Mouse (Mus musculus) embryonic facial prominence, embryonic 14.5 days (tissue): ENCODE measurements around the gene Bri3. TPM values are rescaled to one million over a fixed set of nuclear protein-coding genes. Genes with fewer than 3 reads are reported as not detected.

Experiments
- ATAC-seq: fragments of 200-750 bp; cut with Nextera tagmentation; 2 replicates; pipeline ENCODE4 v1.8.0; 2017; ENCODE audit warnings: low read depth, moderate number of reproducible peaks, moderate TSS enrichment
- DNase-seq: peaks from one replicate; pipeline ENCODE4 v3.0.0-alpha.2; 2015; ENCODE audit warnings: low spot score
- H3K27ac ChIP-seq: fragments of 300-500 bp; sonication (generic); replicated peaks from 2 replicates; pipeline ENCODE4 v1.5.1; 2014; ENCODE audit warnings: low read depth, mild to moderate bottlenecking, low read length, moderate library complexity
- H3K27me3 ChIP-seq: fragments of 300-500 bp; sonication (generic); replicated peaks from 2 replicates; pipeline ENCODE4 v1.6.1; 2014; ENCODE audit warnings: low read length; ENCODE audit not compliant: control insufficient read depth, insufficient read depth
- H3K36me3 ChIP-seq: fragments of 300-500 bp; sonication (generic); 2 replicates; pipeline ENCODE4 v1.6.1; 2014; ENCODE audit warnings: low read length, mixed read lengths; ENCODE audit not compliant: control insufficient read depth, insufficient read depth
- H3K4me1 ChIP-seq: fragments of 300-500 bp; sonication (generic); 2 replicates; pipeline ENCODE4 v1.6.1; 2014; ENCODE audit warnings: antibody characterized with exemption, low read length; ENCODE audit not compliant: control insufficient read depth, insufficient read depth
- H3K4me2 ChIP-seq: fragments of 300-500 bp; sonication (generic); 2 replicates; pipeline ENCODE4 v1.6.1; 2014; ENCODE audit warnings: low read depth, mild to moderate bottlenecking, low read length, moderate library complexity, mixed read lengths
- H3K4me3 ChIP-seq: fragments of 300-500 bp; sonication (generic); 2 replicates; pipeline ENCODE4 v1.5.1; 2014; ENCODE audit warnings: low read depth, mild to moderate bottlenecking, low read length
- H3K9ac ChIP-seq: fragments of 300-500 bp; sonication (generic); 2 replicates; pipeline ENCODE4 v1.6.1; 2014; ENCODE audit warnings: low read depth, mild to moderate bottlenecking, low read length, moderate library complexity, mixed read lengths
- H3K9me3 ChIP-seq: fragments of 300-500 bp; sonication (generic); 2 replicates; pipeline ENCODE4 v1.6.1; 2016; ENCODE audit warnings: low read length; ENCODE audit not compliant: control insufficient read depth
- WGBS: fragments of 180-500 bp; shearing (Covaris S2); extraction: QIAGEN DNeasy Blood & Tissue Kit; methylation state at CpG from one replicate; pipeline ENCODE4 v1.1.7; 2014; 5-methylcytosine and 5-hydroxymethylcytosine counted together
- polyA plus RNA-seq: library from polyadenylated mRNA; unstranded; fragments of >200 nt; fragmentation: Nextera tagmentation; extraction: Ambion mirVana; gene quantifications from 2 replicates; pipeline ENCODE4 v1.2.1, GENCODE M21; 2014

Gene Bri3
- polyA plus RNA-seq, 1 experiment from 2014 or later: 96.3 TPM

DNA sequence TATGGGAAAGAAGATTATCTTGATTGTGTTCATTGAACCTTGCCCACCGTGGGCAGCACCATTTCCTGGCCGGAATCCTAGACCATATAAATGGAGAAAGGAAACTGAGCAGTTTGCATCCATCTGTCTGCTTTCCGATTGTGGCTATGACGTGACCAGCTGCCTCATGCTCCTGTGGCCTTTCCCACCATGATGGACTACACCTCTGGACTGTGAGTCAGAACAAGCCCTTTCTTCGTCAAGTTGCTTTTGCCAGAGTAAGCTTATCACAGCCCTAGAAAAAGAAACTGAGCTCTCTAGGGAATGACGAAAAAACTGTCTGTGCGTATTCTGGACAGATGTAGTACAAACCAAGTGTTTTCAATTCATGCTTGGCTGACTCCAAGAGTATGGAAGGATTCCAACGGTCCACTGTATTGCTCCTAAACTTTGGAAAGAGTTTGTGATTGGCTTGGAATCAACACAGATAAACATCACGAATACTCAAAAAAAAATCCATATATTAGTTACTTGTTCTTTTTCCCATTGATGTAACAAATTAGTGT is 124.5 kb downstream of the Bri3 start:
- H3K36me3 ChIP-seq: no peaks in the 10 kb centered on the region
- H3K4me2 ChIP-seq: no peak overlapping the region
- H3K27me3 ChIP-seq: no peaks in the 10 kb centered on the region
- no peaks in the 10 kb centered on the region for H3K4me1 ChIP-seq
- H3K9me3 ChIP-seq: no peaks in the 10 kb centered on the region
- ATAC-seq (peak; percentile 53), DNase-seq (peak; percentile 83)
- H3K4me3 ChIP-seq: no peak overlapping the region
- H3K9ac ChIP-seq: no peak overlapping the region
- WGBS: 65% methylated on average over 9 of the region's 9 CpGs
- no peak overlapping the region for H3K27ac ChIP-seq

DNA sequence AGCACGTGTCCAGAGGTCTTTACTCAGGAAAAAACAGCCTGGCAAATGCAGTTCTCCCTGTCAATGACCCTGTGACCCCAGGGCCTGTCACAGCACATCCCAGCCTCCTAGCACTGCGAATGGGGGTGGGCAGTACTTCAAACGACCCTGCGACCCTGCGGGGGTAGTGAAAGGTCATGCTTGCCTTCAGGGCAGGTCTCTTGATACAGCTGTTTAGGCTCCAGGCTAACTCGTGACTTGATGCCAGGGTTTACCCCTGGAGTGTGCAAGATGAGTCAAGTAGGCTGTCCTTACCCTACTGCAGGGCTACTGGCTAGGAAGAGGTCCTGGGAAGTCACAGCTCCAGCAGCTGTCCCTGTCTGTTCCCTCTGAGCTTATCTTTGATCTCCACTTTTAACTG is 126.7 kb downstream of the Bri3 start:
- Histone ChIP-seq H3K4me1 (no peaks in the 10 kb centered on the region), H3K36me3 (no peaks in the 10 kb centered on the region), H3K9me3 (no peaks in the 10 kb centered on the region), H3K27ac (no peak overlapping the region), H3K4me2 (no peak overlapping the region), H3K4me3 (no peak overlapping the region), H3K9ac (no peak overlapping the region), H3K27me3 (no peaks in the 10 kb centered on the region)
- peak; percentile 57; the same call in 1 of the 2 replicates for ATAC-seq
- WGBS: 7% methylated on average over 6 of the region's 6 CpGs
- peak; percentile 35 for DNase-seq

DNA sequence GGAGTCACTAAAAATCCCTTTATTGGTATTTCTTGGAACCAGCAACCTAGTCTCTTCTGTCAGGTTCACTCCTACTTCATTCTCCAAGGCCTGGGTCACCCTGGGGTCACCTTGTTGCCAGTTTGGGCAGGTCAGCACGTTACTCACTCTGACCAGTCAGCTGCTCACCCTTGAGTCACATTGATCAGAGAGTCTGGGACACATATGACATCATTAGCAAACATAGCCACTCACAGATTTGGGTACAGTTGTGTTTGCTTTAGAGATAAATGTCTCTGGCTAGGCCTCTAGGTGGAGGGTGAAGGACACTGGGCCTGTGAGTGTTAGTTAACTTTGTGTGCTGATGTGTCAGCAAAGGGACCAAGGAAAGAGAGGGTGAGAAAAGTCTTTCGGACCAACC is 127.9 kb downstream of the Bri3 start:
- WGBS: 54% methylated on average over 2 of the region's 2 CpGs
- Histone ChIP-seq H3K36me3 (no peaks in the 10 kb centered on the region), H3K9ac (no peak overlapping the region), H3K4me1 (no peaks in the 10 kb centered on the region), H3K9me3 (no peaks in the 10 kb centered on the region), H3K27me3 (no peaks in the 10 kb centered on the region), H3K27ac (no peak overlapping the region), H3K4me3 (no peak overlapping the region), H3K4me2 (no peak overlapping the region)
- ATAC-seq (no peak), DNase-seq (no peak)

DNA sequence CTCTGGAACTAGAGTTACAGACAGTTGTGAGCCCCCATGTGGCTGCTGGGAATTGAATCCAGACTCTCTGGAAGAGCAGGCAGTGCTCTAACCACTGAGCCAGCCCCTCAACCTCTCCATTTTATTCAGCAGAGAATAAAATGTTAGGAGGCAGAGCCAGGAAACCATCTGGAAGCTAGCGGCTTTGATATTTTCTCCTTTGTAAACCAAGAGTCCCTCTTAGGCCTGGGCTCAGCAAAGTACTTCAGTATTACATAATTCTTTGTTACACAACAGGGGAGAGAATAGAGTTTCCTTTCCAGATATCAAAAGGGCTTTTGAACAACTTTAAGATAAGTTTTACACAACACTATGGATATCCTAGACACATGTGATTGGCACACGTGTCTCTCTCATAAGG is 128.6 kb downstream of the Bri3 start:
- no peaks in the 10 kb centered on the region for H3K4me1 ChIP-seq
- H3K4me2 ChIP-seq: no peak overlapping the region
- ATAC-seq (no peak), DNase-seq (no peak)
- H3K36me3 ChIP-seq: no peaks in the 10 kb centered on the region
- H3K9me3 ChIP-seq: no peaks in the 10 kb centered on the region
- 80% methylated on average over 2 of the region's 2 CpGs for WGBS
- no peak overlapping the region for H3K27ac ChIP-seq
- H3K9ac ChIP-seq: no peak overlapping the region
- no peak overlapping the region for H3K4me3 ChIP-seq
- H3K27me3 ChIP-seq: no peaks in the 10 kb centered on the region

DNA sequence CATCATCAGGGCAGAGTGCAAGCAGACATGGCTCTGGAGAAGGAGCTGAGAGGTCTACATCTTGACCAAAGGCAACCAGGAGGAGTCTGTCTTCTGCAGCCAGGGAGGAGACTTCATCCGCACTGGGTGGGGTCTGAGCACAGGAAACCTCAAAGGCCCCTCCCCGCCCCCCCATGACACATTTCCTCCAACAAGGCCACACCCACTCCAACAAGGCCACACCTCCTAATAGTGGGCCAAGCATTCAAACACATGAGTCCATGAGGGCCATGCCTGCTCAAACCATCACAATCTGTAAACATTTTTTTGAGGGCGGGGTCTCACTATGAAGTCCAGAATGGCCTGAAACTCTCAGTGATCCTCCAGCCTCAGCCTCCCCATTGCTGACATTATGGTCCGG is 135.2 kb downstream of the Bri3 start:
- H3K27ac ChIP-seq: no peak overlapping the region
- H3K9ac ChIP-seq: no peak overlapping the region
- no peaks in the 10 kb centered on the region for H3K9me3 ChIP-seq
- ATAC-seq: no peak
- no peak for DNase-seq
- no peaks in the 10 kb centered on the region for H3K36me3 ChIP-seq
- H3K4me3 ChIP-seq: no peak overlapping the region
- no peaks in the 10 kb centered on the region for H3K4me1 ChIP-seq
- WGBS: 88% methylated on average over 4 of the region's 4 CpGs
- no peak overlapping the region for H3K4me2 ChIP-seq
- H3K27me3 ChIP-seq: no peaks in the 10 kb centered on the region

DNA sequence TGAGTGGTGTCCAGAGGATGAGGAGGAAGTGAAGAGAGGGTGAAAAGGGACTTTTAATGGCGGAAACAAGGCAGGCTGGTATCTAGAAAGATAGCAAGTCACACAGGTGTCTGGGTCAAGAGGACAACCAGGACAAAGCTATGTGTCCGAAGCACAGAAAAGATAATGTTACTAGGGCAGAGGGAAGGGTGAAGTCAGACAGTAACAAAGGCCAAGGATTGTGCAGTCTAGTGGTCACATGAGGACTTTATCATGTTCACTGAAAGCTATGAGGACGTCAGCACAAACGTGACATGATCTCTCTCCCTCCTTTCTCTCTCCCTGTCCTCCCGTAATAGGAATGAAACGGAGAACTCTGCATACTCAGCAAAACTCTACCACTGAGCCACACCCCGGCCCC is 136.5 kb downstream of the Bri3 start:
- Histone ChIP-seq H3K9me3 (no peaks in the 10 kb centered on the region), H3K4me1 (no peaks in the 10 kb centered on the region), H3K9ac (no peak overlapping the region), H3K36me3 (no peaks in the 10 kb centered on the region), H3K27ac (no peak overlapping the region), H3K27me3 (no peaks in the 10 kb centered on the region), H3K4me3 (no peak overlapping the region), H3K4me2 (no peak overlapping the region)
- DNase-seq: no peak
- WGBS: 83% methylated on average over 7 of the region's 7 CpGs
- ATAC-seq: no peak

DNA sequence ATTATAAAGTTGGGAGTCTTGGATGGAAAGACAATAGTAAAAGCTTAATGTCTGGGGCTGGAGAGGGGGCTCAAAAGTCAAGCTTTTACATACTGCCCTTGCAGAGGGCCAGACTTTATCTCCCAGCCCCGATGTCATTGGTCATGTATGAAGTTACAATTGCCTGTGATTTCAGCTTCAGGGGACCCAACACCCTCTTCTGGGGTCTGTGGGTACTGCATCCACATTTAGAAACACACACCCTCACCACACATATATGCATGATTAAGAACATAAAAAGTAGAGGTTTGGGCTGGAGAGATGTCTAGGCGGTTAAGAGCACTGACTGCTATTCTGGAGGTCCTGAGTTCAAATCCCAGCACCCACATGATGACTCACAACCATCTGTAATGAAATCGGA is 137.5 kb downstream of the Bri3 start:
- WGBS: 82% methylated on average over 3 of the region's 3 CpGs
- H3K4me3 ChIP-seq: no peak overlapping the region
- no peaks in the 10 kb centered on the region for H3K36me3 ChIP-seq
- DNase-seq: no peak
- H3K27me3 ChIP-seq: no peaks in the 10 kb centered on the region
- no peaks in the 10 kb centered on the region for H3K9me3 ChIP-seq
- H3K27ac ChIP-seq: no peak overlapping the region
- ATAC-seq: no peak
- no peak overlapping the region for H3K4me2 ChIP-seq
- no peaks in the 10 kb centered on the region for H3K4me1 ChIP-seq
- H3K9ac ChIP-seq: no peak overlapping the region

DNA sequence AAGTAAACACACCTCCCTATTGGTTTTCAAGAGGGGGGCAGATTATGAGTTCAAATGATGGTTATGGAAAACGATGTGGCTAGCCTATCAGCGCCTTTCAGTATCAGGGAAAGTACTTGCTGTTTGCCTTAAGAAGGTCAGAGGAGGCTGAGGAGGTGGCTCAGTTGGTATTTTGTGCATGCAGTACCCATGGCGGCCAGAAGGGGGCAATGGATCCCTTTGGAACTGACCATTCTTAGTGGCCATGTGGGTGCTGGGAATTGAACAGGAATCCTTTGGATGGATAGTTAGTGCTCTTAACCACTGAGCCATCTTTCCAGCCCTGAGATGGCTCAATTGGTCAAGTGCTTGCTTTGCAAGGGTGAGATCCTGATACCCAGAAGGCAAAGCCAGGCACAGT is 139.7 kb downstream of the Bri3 start:
- ATAC-seq (no peak), DNase-seq (no peak)
- H3K27me3 ChIP-seq: no peaks in the 10 kb centered on the region
- no peak overlapping the region for H3K4me2 ChIP-seq
- H3K27ac ChIP-seq: no peak overlapping the region
- H3K9ac ChIP-seq: no peak overlapping the region
- no peaks in the 10 kb centered on the region for H3K4me1 ChIP-seq
- H3K36me3 ChIP-seq: no peaks in the 10 kb centered on the region
- no peaks in the 10 kb centered on the region for H3K9me3 ChIP-seq
- 64% methylated on average over 3 of the region's 3 CpGs for WGBS
- no peak overlapping the region for H3K4me3 ChIP-seq

DNA sequence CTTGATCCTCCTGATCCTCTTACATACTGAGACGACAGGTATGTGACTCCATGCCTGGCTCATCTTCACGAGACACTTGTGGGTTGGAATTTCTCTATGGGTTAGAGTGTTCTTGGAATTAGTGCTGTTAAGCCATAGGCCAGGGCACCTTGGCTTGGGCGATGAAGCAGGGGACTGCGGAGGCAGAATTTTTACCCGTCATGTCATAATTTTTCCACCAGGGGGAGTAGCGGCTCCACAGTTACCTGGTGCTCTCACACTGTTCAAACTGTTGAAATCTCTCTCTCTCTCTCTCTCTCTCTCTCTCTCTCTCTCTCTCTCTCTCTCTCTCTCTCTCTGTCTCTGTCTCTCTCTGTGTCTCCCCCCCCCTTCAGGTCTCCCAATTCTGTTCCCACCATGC is 143.6 kb downstream of the Bri3 start:
- Histone ChIP-seq H3K36me3 (no peaks in the 10 kb centered on the region), H3K4me2 (no peak overlapping the region), H3K4me1 (no peaks in the 10 kb centered on the region), H3K4me3 (no peak overlapping the region), H3K27ac (no peak overlapping the region), H3K9me3 (no peaks in the 10 kb centered on the region), H3K9ac (no peak overlapping the region), H3K27me3 (no peaks in the 10 kb centered on the region)
- no peak for ATAC-seq
- 9% methylated on average over 6 of the region's 6 CpGs for WGBS
- peak; percentile 32 for DNase-seq
